Mouse (Mus musculus) kidney, postnatal 0 days (tissue): Measurements from ENCODE around the gene Syt5. TPM values are rescaled to one million over a fixed set of nuclear protein-coding genes. Genes with fewer than 3 reads are reported as not detected.
"Not testable (repeated sequence)": the region's sequence is repeated elsewhere in the genome, so short reads cannot be mapped to it uniquely, and the experiment has no call there.

Experiments used
- ATAC-seq: fragments of 200-750 bp; cut with Nextera tagmentation; replicated peaks from 2 replicates; pipeline ENCODE4 v1.8.0; 2017; ENCODE audit warnings: low read depth, moderate number of reproducible peaks, moderate TSS enrichment, moderate library complexity; ENCODE audit not compliant: low FRiP score
- DNase-seq: peaks from one replicate; pipeline ENCODE4 v3.0.0-alpha.2; 2016; ENCODE audit warnings: low spot score
- H3K27ac ChIP-seq: fragments of 300-500 bp; sonication (generic); 2 replicates; pipeline ENCODE4 v1.5.1; 2014; ENCODE audit warnings: mild to moderate bottlenecking
- H3K27me3 ChIP-seq: fragments of 300-500 bp; sonication (generic); 2 replicates; pipeline ENCODE4 v1.6.1; 2014; ENCODE audit warnings: low read length, mixed read lengths; ENCODE audit not compliant: insufficient read depth
- H3K36me3 ChIP-seq: fragments of 300-500 bp; sonication (generic); 2 replicates; pipeline ENCODE4 v1.6.1; 2014; ENCODE audit warnings: low read length, mixed read lengths; ENCODE audit not compliant: insufficient read depth
- H3K4me1 ChIP-seq: fragments of 300-500 bp; sonication (generic); replicated peaks from 2 replicates; pipeline ENCODE4 v1.6.1; 2014; ENCODE audit warnings: antibody characterized with exemption, low read length, mixed read lengths; ENCODE audit not compliant: insufficient read depth
- H3K4me2 ChIP-seq: fragments of 300-500 bp; sonication (generic); 2 replicates; pipeline ENCODE4 v1.6.1; 2014; ENCODE audit warnings: mild to moderate bottlenecking, low read length, moderate library complexity, mixed read lengths
- H3K4me3 ChIP-seq: fragments of 300-500 bp; sonication (generic); replicated peaks from 2 replicates; pipeline ENCODE4 v1.5.1; 2014; ENCODE audit warnings: low read depth, low read length
- H3K9ac ChIP-seq: fragments of 300-500 bp; sonication (generic); 2 replicates; pipeline ENCODE4 v1.6.1; 2014; ENCODE audit warnings: low read depth, low read length
- H3K9me3 ChIP-seq: fragments of 300-500 bp; sonication (generic); replicated peaks from 2 replicates; pipeline ENCODE4 v1.6.1; 2016; ENCODE audit warnings: low read length, inconsistent platforms, mixed read lengths
- CTCF ChIP-seq: IDR thresholded peaks from 2 replicates; pipeline ENCODE4 v1.5.1; 2016; ENCODE audit warnings: antibody characterized with exemption, low read depth, mild to moderate bottlenecking, moderate library complexity
- WGBS: fragments of 180-500 bp; shearing (Covaris S2); extraction: QIAGEN DNeasy Blood & Tissue Kit; methylation state at CpG from one replicate; pipeline ENCODE4 v1.1.7; 2014; 5-methylcytosine and 5-hydroxymethylcytosine counted together
- polyA plus RNA-seq: library from polyadenylated mRNA; unstranded; fragments of >200 nt; fragmentation: Nextera tagmentation; extraction: Ambion mirVana; gene quantifications from 2 replicates; pipeline ENCODE4 v1.2.1, GENCODE M21; 2015

The Syt5 gene
- polyA plus RNA-seq, 1 experiment from 2014 or later, result 6.6 TPM

DNA sequence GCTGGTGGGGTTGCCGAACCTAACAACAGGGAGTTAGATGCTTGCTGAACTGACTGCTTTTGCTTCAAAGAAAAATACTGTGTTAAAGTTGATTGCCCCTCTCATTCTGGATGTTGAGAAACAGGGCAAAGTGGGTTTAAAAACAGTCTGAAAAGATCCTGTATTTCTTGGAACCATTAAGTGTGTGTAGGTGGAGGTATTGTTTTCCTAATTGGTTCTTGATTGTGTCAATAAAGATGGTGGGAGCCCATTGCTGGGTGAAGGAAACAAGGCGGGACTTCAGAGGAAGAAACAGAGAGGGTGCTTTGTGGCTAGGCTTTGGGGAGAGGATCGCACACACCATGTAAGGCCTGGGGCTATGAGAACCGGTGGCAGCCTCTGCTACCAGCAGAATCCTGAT, 10.2 kb downstream of the Syt5 start:
- Histone ChIP-seq H3K36me3 (no peaks in the 10 kb centered on the region), H3K9me3 (no peaks in the 10 kb centered on the region), H3K4me2 (no peak overlapping the region), H3K4me1 (0 out of 2 replicates have a peak, but pooled peaks cover under 1% of the 10 kb centered on the region), H3K27me3 (no peaks in the 10 kb centered on the region), H3K27ac (no peak overlapping the region), H3K4me3 (no peak overlapping the region), H3K9ac (no peak overlapping the region)
- no peak for ATAC-seq
- no peak for DNase-seq
- no peak for TF ChIP-seq CTCF
- WGBS, result 53% methylated on average over 4 of the region's 4 CpGs

DNA sequence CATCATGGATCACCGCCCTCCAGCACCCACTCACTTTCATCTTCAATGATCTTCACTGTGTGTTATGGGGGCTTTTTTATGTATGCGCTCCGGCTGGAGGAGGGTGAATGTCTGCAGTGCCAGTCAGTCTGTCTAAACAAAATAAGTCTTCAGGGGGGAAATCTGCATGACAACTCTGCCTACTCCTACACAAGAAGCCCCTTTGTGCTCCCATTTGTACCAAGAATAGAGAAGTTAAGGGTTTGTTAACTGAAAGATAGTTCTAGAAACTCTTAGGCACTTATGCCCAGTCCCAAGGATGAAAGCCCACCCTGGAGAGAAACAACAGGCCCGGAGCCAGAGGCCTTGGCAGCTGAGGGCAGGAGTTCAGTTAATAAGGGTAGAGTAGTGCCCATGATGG, 11.0 kb downstream of the Syt5 start:
- no peak for TF ChIP-seq CTCF
- no peak overlapping the region for H3K4me2 ChIP-seq
- WGBS, result 83% methylated on average over 4 of the region's 4 CpGs
- no peak overlapping the region for H3K4me3 ChIP-seq
- DNase-seq, result no peak
- no peak overlapping the region for H3K9ac ChIP-seq
- no peaks in the 10 kb centered on the region for H3K27me3 ChIP-seq
- no peaks in the 10 kb centered on the region for H3K9me3 ChIP-seq
- peaks cover 6% of the 10 kb centered on the region; the same call in 1 of the 2 replicates for H3K4me1 ChIP-seq
- no peak overlapping the region for H3K27ac ChIP-seq
- no peak for ATAC-seq
- H3K36me3 ChIP-seq, result no peaks in the 10 kb centered on the region

DNA sequence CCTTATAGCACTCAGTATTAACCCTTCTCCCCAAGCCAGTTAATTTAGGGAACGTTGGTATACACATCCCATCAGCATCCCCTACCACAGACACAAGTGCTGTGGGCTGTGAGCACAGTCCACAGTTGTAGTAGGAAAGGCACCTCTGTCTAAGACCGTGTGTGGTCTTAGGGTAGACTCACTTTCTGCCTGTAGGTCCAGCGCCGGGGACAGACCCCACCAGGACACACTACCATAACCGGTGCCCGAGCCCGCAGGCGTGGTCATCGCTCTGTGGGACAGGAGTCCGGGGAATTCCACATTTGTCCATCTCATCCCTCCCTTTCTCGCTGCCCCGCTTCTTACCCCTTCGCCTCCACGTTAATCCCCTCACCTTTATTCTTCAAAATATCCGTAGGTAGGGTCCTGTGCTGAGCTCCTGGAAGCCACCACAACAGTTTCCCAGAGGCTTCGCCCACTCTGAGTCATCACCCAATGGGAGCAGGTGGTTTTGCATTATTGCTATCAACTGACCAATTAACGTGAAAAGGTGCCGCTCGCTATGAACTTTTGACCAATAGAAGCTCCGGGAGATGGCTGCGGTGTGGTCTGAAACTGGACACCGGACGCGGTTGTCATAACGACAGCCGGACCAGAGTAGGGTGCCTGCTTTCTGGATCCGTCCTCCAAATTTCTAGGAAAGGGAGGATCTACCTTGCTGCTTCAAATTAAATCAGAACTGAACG, 15.2 kb downstream of the Syt5 start, which contains the start of gene Dnaaf3:
Dnaaf3 (minus strand) TSS at position 449 of the 725 bp plus-strand sequence.
- 2% methylated on average over 28 of the region's 28 CpGs for WGBS
- peak within 1 kb of the TSS; percentile 35 for H3K4me3 ChIP-seq
- 0 out of 2 replicates have a peak within 1 kb of the TSS, but pooled peaks have one; percentile 28 for H3K9ac ChIP-seq

DNA sequence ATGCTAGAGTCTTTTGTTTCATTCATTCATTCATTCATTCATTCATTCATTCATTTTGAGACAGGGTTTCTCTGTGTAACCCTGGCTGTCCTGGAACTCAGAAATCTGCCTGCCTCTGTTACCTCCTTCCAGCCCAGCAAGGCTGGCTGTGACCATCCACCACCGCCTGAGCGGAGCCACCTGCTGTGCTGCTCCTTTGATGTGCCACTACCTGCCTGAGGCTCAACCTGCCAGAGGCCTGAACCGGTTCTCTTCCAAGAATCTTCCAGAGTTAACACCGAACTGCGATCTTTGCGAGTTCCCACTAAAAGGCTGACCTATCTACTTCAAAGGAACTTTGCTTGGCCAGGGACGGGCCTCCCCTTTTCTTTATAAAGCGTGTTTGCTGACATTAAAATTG, 17.2 kb downstream of the Syt5 start:
- WGBS, result 43% methylated on average over 7 of the region's 8 CpGs
- not testable (repeated sequence) for H3K27ac ChIP-seq, H3K27me3 ChIP-seq, H3K9me3 ChIP-seq, H3K36me3 ChIP-seq, H3K4me2 ChIP-seq, H3K9ac ChIP-seq, ATAC-seq, H3K4me1 ChIP-seq, DNase-seq, H3K4me3 ChIP-seq

More for the DNA sequence above, 15.2 kb downstream of the Syt5 start, which contains the start of gene Dnaaf3:
- Histone ChIP-seq H3K27me3 (no peaks in the 10 kb centered on the region), H3K27ac (no peak within 1 kb of the TSS), H3K4me2 (peak within 1 kb of the TSS; percentile 62), H3K4me1 (peaks cover 6% of the 10 kb centered on the region; the same call in 1 of the 2 replicates), H3K36me3 (no peaks in the 10 kb centered on the region), H3K9me3 (no peaks in the 10 kb centered on the region)
- ATAC-seq (peak; percentile 98), DNase-seq (peak; percentile 97)
- no peak for TF ChIP-seq CTCF

DNA sequence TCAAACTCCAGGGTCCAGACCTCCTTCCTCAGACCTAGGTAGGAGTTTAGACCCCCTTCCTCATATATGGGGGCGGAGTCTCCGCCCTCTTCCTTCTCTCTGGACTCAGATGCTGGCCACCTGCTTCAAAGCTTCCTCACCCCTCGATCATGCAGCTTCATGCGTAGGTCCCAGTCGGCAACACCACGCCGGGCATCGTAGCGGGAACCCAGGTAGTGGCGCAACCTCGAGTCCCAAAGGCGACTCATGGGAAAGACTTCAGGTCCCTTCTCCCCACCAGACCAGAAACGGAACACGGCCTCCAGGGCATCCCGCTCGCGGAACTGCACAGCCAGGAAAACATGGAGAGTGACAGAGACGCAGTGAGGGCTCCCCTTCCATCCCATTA, 20.0 kb downstream of the Syt5 start:
- no peak overlapping the region for H3K27ac ChIP-seq
- H3K36me3 ChIP-seq, result no peaks in the 10 kb centered on the region
- no peak overlapping the region; the same call in 1 of the 2 replicates for H3K9ac ChIP-seq
- ATAC-seq, result no peak
- 57% methylated on average over 18 of the region's 18 CpGs for WGBS
- peaks cover 8% of the 10 kb centered on the region; the same call in 1 of the 2 replicates for H3K4me1 ChIP-seq
- no peak for TF ChIP-seq CTCF
- H3K9me3 ChIP-seq, result no peaks in the 10 kb centered on the region
- DNase-seq, result no peak
- H3K4me2 ChIP-seq, result peak overlapping the region; percentile 49
- H3K27me3 ChIP-seq, result no peaks in the 10 kb centered on the region
- 0 out of 2 replicates have a peak overlapping the region, but pooled peaks have one; percentile 8 for H3K4me3 ChIP-seq

DNA sequence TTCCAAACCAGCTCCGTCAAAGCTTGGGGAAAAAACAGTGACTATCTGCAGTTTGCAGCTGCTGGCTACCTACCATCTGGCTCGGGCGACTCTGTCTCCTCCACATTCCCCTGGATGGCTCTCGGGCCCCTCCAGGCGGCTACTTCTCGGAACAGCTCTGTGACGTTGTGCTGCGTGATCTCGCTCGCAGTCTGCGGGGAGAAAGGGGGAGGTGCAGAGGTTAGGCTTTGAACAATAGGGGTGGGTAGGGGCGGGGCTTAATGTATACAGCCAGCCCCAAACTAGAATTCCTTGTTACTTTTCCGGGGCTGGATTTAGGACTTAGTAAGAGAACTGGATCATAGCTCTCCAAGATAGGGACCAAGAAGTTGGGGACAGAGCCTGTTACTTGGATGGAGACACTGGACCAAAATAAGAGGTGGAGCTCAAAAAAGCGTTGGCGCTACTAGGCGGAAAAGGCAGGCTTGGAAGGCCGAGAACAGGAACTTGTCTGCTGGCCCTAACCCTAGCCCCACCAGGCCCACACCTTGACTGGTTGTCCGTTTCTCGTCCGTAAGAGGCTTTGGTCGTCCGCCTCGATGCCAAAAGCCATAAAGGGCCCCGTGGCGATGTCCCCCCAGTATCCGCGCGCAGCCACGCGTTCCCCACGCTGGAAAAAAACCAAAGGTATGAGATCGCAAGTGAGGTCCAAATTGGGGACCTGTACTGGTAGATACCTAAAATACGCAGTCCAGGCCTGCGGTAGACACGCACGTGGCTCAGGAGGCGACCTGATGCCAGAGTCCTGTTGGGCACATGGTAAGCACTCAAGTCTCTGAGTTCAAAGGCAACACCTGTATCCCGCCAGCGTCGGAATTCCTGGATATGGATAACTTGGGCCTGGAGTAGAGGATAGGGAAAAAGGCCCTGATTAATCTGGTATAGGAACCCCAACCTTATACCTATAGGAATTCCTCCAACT, 20.7 kb downstream of the Syt5 start:
- H3K9me3 ChIP-seq, result no peaks in the 10 kb centered on the region
- no peaks in the 10 kb centered on the region for H3K36me3 ChIP-seq
- H3K4me2 ChIP-seq, result peak overlapping the region; percentile 49
- H3K4me1 ChIP-seq, result peaks cover 3% of the 10 kb centered on the region; the same call in 1 of the 2 replicates
- H3K4me3 ChIP-seq, result peak overlapping the region; percentile 8; the same call in 1 of the 2 replicates
- no peaks in the 10 kb centered on the region for H3K27me3 ChIP-seq
- H3K9ac ChIP-seq, result peak overlapping the region; percentile 46; the same call in 1 of the 2 replicates
- peak; percentile 80 for TF ChIP-seq CTCF
- no peak overlapping the region for H3K27ac ChIP-seq
- WGBS, result 30% methylated on average over 40 of the region's 40 CpGs
- ATAC-seq (peak; percentile 82), DNase-seq (peak; percentile 95)
